Mouse (Mus musculus) layer of hippocampus, adult 9-11 months (tissue): ENCODE measurements around the gene Des.

ENCODE experiments used
- DNase-seq: peaks from one replicate; pipeline ENCODE4 v3.0.0; 2022

Gene Des

GRCm38 (mm10) chr1:75360112-75361031, at the start of gene Des:
Des (plus strand) TSS chr1:75360329.
- no peak for DNase-seq

DNA sequence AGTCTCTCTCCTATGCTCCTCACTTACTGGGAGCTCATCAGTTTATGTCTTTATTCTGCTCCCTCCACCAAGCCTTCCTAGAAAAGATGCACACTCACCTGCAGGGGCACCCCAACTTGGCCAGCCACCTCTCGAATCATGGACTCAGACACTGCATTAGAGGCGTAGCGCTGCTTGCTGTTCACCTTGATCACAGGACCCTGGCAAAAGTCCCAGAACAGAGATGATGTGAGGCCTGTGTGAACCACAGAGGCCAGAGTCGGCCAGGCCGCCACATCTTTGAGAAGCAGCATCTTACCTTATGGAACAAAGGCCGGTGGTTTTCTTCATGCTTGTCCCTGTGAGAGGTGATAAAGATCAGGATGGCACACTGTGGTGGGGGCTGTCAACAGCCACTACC, 48.4 kb upstream of the Des start:
- DNase-seq = no peak

DNA sequence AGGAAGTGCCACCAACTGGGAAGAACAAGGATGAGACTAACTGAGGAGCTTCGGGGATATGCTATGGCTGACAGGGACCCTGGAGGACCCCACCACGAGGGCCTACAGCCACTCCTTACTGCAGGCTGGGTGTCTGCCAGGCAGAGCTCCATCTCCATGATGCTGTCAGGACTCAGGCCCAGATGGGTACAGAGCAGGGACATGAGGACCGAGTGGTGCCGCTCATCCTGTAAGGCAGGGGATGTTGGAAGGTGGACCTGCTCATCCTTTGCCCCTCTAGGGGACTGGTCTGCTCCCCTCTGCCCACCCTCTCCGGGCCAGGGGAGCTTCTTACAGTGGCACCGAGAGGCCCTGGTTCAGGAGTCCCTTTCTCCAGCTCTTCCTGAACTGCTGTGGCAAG, 45.1 kb upstream of the Des start:
- no peak for DNase-seq

- DNase-seq = no peak
These were observed 44.4 kb upstream of the Des start for GRCm38 (mm10) chr1:75315456-75316365.

DNA sequence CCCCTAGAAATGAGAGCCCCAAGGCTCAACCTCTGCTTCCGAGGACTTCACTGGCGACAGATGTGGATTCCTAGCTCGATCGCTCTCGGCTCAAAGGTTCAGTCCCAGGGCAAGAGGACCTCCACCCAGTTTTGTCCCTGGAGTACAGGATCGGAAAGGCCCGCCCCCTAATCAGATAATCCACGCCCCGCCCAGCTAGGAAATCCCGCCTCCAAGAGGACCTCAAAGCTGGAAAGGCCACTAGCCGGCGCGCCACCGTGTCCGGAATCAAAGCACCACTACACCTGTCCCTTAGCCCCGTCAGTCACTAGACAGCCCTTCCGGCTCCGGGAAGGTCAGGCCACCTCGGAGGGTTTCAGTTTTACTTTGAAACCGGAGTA, 43.3 kb upstream of the Des start:
- DNase-seq = peak; percentile 83

- DNase-seq = peak; percentile 100
These were observed 42.6 kb upstream of the Des start, which contains the start of gene Dnpep for GRCm38 (mm10) chr1:75317241-75318201. Dnpep (minus strand) TSS chr1:75317990.

DNA sequence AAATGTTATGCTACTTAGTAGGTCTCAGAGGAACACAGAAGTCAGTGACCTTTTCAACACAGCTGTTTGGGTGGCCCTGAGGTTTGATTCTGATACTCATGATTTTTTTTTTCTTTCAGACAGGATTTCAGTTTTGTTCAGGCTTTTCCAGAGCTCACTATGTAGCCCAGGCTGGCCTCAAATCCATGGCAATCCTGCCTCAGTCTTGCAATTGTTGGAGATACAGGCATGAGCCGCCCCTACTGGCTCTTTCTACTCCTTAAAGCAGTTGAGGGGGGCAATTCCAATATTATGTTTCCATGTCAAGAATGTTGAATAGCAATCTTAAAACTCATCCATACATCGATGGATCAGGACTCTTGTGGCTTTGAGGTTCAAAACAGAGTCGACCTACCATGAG, 41.8 kb upstream of the Des start:
- DNase-seq = no peak

DNA sequence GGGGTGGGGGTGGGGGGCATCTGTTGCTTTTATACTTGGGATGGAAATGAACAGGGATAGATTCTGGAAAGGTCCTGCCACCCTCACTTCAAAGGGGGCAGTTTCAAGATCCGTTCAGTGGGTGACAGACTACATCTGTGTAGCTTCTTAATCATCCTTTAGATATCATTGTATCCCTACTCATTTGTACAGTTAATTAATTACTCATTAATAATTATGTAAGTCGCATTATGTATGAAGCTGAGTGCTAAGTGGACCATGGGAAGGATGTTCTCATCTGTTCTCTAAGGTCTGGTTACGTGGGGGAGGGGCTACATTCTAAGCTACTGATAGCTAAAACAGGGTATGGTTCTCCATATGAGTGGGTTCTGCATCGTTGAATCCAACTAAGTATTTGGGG, 41.4 kb upstream of the Des start:
- no peak for DNase-seq

DNA sequence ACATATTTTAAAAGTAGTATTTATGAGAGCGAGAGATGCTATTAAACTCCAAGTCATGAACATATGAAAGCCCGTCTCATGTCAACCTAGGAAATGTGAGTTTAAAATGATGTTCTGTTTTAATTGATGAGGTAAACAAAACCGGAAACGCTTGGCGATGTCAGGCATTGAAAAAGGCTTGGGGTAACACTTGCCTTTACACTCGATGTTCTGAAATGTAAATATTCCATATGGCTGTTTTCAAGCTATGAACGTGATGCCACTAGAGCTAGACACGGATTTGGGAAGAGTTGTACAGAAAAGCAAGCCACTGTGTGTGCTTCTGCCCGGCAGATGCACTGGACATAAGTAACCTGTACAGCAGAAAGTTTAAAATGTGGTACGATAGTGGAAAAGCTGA, 41.0 kb upstream of the Des start:
- no peak for DNase-seq

DNA sequence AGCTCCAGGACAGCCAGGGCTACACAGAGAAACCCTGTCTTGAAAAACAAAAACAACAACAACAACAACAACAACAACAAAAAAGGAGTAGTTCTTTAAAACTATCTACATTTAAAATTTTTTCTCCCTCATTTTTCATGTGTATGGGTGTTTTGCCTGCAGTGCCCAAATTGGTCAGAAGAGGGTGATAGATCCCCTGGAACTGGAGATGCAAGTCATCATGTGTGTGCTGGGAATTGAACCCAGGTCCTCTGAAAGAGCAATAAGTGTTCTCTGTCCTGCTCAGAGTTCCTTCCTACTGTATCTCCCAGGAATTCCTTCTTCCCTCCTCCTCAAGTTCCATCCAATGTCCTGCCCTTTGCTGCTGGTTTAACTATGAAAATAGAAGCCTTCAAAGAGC, 32.7 kb upstream of the Des start:
- DNase-seq = no peak

- DNase-seq = no peak
These were observed 28.9 kb upstream of the Des start for GRCm38 (mm10) chr1:75331271-75331670.

DNA sequence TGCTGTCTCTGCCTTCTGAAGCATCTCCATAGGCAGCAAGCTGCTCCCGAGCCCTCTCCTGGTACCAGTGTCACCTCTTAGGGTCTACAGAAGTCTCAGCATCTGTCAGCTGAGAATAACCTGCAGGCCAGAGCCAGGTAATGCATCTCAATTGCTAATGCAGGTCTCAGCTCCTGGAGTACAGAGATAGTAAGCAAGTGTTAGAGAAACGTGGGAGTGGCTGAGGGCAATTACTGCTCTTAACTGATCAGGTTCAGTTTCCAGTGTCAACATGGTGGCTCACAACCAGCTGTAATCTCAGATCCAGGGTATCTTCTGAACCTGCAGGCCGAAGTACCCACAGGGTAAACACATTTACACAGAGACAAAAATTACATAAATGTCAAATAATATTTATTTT, 23.7 kb upstream of the Des start:
- DNase-seq = no peak

DNA sequence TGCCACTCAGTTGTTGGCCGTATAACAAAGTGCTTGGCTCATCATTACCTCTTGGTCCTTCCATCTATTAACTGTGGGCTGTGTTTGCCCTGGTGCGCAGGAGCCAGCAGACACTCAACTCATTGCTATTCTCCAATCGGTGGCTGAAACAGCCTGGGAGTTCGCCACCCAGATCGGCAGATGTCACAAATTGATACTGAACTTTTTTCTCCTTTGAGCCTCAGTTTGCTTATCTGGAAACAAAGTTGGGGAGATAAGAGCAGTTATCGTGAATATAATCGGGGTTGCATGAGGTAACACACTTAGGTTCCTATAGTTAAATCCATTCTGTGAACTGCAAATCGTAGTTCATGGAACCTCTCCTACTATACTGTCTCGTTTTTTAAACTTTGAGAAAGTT, 23.0 kb upstream of the Des start:
- no peak for DNase-seq

DNA sequence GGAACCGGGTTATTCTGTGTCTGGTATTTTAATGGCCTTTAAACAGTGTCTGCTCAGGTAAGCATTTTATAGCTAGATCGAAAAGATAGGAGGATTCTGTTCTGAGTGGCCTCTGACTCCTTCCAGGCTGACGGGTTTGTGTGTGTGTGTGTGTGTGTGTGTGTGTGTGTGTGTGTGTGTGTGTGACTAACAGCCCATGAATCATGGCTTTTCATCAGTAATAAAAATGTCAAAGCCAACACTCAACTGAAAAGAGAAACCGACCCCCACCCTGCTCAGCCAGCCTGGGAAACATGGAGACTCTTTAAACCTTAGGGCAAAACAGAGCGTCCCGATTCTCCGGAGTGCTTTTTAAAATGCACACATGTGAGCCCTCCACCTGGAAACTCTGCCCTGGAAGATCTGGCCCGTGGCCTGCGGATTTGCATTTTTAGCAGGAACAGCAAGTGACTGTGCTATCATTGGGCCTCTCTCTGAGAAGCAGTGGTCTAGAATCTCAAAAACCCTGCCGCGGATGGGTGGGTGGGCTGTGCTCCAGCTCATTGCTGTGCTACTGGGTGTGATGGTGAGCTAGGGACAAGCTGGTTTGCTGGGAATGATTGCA, 21.9 kb upstream of the Des start:
- no peak for DNase-seq

- DNase-seq = no peak
These were observed 20.8 kb upstream of the Des start for GRCm38 (mm10) chr1:75339337-75339736.

DNA sequence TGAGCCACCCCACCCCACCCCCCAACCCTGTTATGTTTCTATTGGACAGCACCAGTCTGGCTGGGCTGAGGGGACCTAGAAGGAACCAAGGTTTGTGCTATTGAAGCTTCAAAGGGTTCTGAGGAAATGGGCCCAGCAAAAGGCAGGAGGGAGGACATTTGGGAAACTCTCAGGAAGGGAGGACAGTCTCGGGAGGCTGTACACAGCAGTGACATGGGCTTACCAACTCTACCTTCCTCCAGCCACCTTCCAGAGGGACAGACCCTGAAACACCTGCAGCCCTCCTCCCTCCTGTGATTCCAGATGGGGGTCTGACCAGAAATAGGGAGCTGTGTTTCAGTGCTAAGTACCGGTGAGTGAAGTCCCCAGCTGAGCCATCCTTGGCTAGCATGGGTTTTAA, 19.6 kb upstream of the Des start:
- DNase-seq = no peak

- DNase-seq = peak; percentile 68
These were observed 17.2 kb upstream of the Des start for GRCm38 (mm10) chr1:75342874-75343416.

DNA sequence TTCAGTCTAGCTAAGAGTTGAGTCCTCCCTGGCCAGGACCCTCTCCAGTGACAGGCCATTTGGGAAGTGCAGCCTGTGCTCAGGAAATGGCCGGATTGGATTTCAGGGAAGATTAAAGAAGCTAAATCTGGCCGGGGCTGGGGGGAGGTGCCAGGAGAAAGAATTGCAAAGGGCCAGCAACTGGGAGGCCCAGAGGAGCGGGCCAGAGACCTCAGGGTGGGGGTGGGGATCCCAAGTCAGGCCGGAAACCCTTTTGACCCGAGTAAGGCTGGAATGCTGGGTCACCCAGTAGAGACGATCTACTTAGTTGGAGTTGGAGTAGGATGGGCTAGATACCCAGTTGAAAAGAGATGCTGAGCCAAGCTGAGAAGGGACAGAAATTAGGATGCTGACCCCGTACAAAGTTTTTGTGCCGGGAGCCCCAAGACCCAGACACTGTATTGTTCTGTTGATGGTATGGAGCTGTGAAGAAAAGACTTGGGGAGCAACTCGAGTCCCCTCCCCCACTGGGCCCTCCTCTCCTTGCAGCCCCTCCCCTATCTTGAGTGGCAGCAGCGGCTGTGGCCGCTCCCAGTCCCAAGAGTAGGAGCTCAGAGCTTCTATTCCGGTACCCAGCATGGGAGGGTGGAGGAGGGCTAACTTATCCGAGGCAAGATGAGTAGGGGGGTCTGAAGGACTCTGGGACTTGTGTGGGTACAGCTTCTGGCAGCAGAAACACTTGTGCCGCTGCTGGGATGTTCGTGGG, 15.7 kb upstream of the Des start:
- no peak for DNase-seq

DNA sequence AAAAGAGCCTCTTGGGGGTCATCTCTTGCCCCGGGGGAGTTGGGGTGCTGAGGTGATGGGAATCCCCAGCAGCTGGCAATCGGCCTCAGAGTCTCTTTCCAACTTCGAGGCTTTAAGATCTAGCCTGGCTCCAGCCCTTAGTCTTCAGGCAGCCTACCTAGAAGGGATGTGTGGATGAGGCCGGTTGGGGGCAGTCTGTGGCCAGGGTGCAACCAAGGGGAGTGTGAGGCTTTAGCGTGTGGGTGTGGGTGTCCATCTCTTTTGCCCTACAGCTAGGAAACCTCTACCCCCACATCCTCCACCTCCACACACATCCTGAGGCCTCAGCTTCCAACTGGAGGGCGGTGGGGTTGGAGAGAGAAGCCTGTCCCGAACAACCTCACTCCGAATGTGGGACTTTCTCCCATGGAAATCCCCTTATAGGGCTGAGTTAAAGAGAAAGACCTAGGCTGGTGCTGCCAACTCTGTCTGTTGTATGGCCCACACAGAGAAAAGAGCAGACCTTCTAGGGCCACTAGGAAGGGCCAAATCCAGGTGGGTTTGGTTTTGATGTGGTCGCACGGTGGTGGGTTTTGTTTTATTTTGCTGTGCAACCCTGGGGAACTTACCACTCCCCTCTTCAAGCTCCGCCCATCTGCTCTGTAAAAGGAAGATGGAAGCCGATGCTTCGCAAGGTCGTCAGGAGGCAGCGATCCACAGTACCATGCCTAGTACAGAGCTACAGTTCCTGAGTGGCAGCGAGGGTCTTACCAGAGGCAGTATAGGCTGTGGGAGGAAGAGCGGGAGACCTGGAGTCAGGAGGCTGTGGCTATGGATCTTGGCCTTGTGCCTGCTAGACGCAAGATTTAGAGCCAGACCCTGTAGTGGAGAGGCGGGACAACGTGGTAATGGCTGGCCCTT, 14.8 kb upstream of the Des start:
- DNase-seq = no peak

DNA sequence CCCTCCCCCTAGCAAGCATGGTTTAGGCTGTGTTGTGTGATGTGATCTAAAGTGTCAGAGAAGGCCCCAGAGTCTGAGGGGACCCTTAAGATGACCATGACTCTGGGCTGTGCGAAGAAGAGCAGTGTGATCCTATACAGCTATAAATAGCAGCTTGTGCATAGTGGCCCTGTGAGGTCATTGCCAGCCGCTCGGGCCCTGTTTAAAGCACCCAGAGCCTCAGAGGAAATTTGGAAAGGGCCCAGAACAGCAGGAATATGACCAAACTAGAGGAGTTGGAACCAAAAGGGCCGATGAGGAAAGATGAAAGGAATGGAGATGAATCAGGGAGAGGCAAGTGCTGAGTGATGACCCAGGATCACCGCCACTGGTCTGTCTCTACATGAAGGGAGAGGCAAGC, 12.8 kb upstream of the Des start:
- no peak for DNase-seq
